Mouse (Mus musculus) megakaryocyte, embryonic 14.5 days (primary cell): ENCODE results near the gene Scrn2.

Experiments used
- FLI1 ChIP-seq: IDR thresholded peaks from 2 replicates; pipeline ENCODE4 v1.6.1; 2012; ENCODE audit warnings: low read length, inconsistent platforms, mixed read lengths
- GATA1 ChIP-seq: IDR thresholded peaks from 3 replicates; pipeline ENCODE4 v1.6.1; 2012; ENCODE audit warnings: mixed read lengths, low read length, inconsistent platforms, borderline replicate concordance

- no peak for TF ChIP-seq GATA1
- no peak for TF ChIP-seq FLI1
Measured at GRCm38 (mm10) chr11:96984903-96985302, 44.8 kb upstream of the Scrn2 start.
